Mouse (Mus musculus) G1E (cell line): ENCODE measurements around the gene Dirc2.

Experiments used
- CTCF ChIP-seq: IDR thresholded peaks from 2 replicates; pipeline ENCODE4 v1.5.1; 2012; ENCODE audit warnings: low read depth, low read length, inconsistent platforms, mixed read lengths
- GATA2 ChIP-seq: IDR thresholded peaks from 2 replicates; pipeline ENCODE4 v1.6.1; 2012; ENCODE audit warnings: low read depth, low read length, inconsistent platforms, borderline replicate concordance

- TF ChIP-seq CTCF (no peak), GATA2 (no peak)
Measured at GRCm38 (mm10) chr16:35768785-35769642, at the start of gene Dirc2.
